Mouse (Mus musculus) midbrain, postnatal 0 days (tissue): ENCODE results near the gene Trpm8. TPM values are rescaled to one million over a fixed set of nuclear protein-coding genes. Genes with fewer than 3 reads are reported as not detected.

Experiments
- ATAC-seq: fragments of 200-750 bp; cut with Nextera tagmentation; 2 replicates; pipeline ENCODE4 v1.8.0; 2017; ENCODE audit warnings: moderate number of reproducible peaks, mild to moderate bottlenecking, moderate TSS enrichment, moderate library complexity; ENCODE audit not compliant: low FRiP score
- DNase-seq: peaks from one replicate; pipeline ENCODE4 v3.0.0-alpha.2; 2015; ENCODE audit warnings: low spot score
- H3K27ac ChIP-seq: fragments of 300-500 bp; sonication (generic); 2 replicates; pipeline ENCODE4 v1.5.1; 2014; ENCODE audit warnings: low read depth, mild to moderate bottlenecking, low read length, mixed read lengths
- H3K27me3 ChIP-seq: fragments of 300-500 bp; sonication (generic); 2 replicates; pipeline ENCODE4 v1.6.1; 2014; ENCODE audit warnings: low read length, control low read depth, mixed read lengths; ENCODE audit not compliant: insufficient read depth
- H3K36me3 ChIP-seq: fragments of 300-500 bp; sonication (generic); 2 replicates; pipeline ENCODE4 v1.6.1; 2014; ENCODE audit warnings: low read length, control low read depth, mixed read lengths; ENCODE audit not compliant: insufficient read depth
- H3K4me1 ChIP-seq: fragments of 300-500 bp; sonication (generic); 2 replicates; pipeline ENCODE4 v1.6.1; 2014; ENCODE audit warnings: mild to moderate bottlenecking, control low read depth, antibody characterized with exemption, low read length, mixed read lengths; ENCODE audit not compliant: insufficient read depth
- H3K4me2 ChIP-seq: fragments of 300-500 bp; sonication (generic); 2 replicates; pipeline ENCODE4 v1.6.1; 2014; ENCODE audit warnings: low read depth, mild to moderate bottlenecking, low read length, mixed read lengths; ENCODE audit not compliant: poor library complexity, severe bottlenecking
- H3K4me3 ChIP-seq: fragments of 300-500 bp; sonication (generic); 2 replicates; pipeline ENCODE4 v1.5.1; 2014; ENCODE audit warnings: low read depth, mild to moderate bottlenecking, low read length, moderate library complexity
- H3K9ac ChIP-seq: fragments of 300-500 bp; sonication (generic); replicated peaks from 2 replicates; pipeline ENCODE4 v1.6.1; 2014; ENCODE audit warnings: mild to moderate bottlenecking, low read length, moderate library complexity, mixed read lengths; ENCODE audit not compliant: poor library complexity, severe bottlenecking
- H3K9me3 ChIP-seq: fragments of 300-500 bp; sonication (generic); 2 replicates; pipeline ENCODE4 v1.6.1; 2016; ENCODE audit warnings: low read length, control low read depth
- CTCF ChIP-seq: IDR thresholded peaks from 2 replicates; pipeline ENCODE4 v1.5.1; 2016; ENCODE audit warnings: antibody characterized with exemption, mild to moderate bottlenecking
- WGBS: fragments of 180-500 bp; shearing (Covaris S2); extraction: QIAGEN DNeasy Blood & Tissue Kit; methylation state at CpG from one replicate; pipeline ENCODE4 v1.1.7; 2014; 5-methylcytosine and 5-hydroxymethylcytosine counted together
- polyA plus RNA-seq: library from polyadenylated mRNA; unstranded; fragments of >200 nt; fragmentation: Nextera tagmentation; extraction: Ambion mirVana; gene quantifications from 2 replicates; pipeline ENCODE4 v1.2.1, GENCODE M21; 2015
- total RNA-seq: library from RNA; depleted of rRNA; stranded (reverse); fragments of >200 nt; gene quantifications from 2 replicates; pipeline ENCODE4 v1.2.3, GENCODE M21; 2014; rRNA removed

Gene Trpm8
- total RNA-seq (1.2 TPM in 2 replicates), polyA plus RNA-seq (0.21 and 0.29 TPM in 2 replicates)

DNA sequence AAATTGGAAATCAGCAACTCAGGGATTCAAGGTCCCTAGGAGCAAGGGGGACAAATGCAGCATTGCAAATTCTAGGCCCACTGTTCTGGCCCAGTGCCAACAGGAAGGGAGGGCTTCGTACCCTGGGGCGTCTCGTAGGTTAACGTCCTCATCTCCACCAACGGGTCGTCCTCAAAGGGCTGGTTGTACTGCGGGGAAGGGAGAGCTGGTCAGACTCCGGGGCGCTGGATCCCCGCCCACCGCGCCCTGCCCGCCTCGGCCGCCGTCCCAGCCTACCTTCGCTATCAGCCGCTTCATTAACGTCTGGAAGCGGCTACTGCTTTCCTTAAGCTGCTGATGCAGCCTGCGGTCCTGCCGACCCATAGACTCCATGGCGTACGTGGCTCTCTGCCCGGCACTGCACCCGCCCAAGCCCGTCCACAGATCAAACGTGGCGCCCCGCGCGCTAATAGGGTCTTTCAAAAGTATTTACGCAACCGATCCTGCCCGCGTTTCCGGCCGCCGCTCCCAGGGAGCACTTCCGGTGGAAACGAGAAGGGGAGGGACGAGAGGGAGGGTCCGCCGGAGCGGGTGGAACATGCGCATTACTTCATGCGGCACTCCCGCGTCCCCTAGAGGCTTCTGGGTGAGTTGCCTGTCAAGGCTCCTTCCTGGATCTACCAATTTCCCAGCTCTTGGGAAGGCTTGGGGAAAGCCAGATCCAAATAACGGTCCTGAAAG is at the start of gene Trpm8, which contains the start of gene Hjurp:
TSS of gene Trpm8 (plus strand) at position 564 of the 720 bp plus-strand sequence.
TSS of gene Hjurp (minus strand) at position 536 of the 720 bp plus-strand sequence.
- peak; percentile 100 for DNase-seq
- peak within 1 kb of the TSS; percentile 52 for H3K27ac ChIP-seq
- H3K4me1 ChIP-seq = peaks cover 11% of the 10 kb centered on the region
- WGBS = 1% methylated on average over 50 of the region's 50 CpGs
- peaks cover 9% of the 10 kb centered on the region; the same call in 1 of the 2 replicates for H3K9me3 ChIP-seq
- H3K9ac ChIP-seq = peak within 1 kb of the TSS; percentile 64
- ATAC-seq = peak; percentile 98
- peak within 1 kb of the TSS; percentile 49 for H3K4me3 ChIP-seq
- H3K36me3 ChIP-seq = peaks cover 16% of the 10 kb centered on the region
- peak; percentile 100 for TF ChIP-seq CTCF
- H3K27me3 ChIP-seq = no peaks in the 10 kb centered on the region
- H3K4me2 ChIP-seq = peak within 1 kb of the TSS; percentile 67

- Histone ChIP-seq H3K4me3 (no peak overlapping the region), H3K27me3 (no peaks in the 10 kb centered on the region), H3K27ac (no peak overlapping the region), H3K4me2 (no peak overlapping the region), H3K9me3 (peaks cover 79% of the 10 kb centered on the region), H3K36me3 (no peaks in the 10 kb centered on the region), H3K4me1 (no peaks in the 10 kb centered on the region), H3K9ac (no peak overlapping the region)
- 72% methylated on average over 7 of the region's 7 CpGs for WGBS
- no peak for TF ChIP-seq CTCF
- ATAC-seq = no peak
- DNase-seq = no peak
Measured at GRCm38 (mm10) chr1:88228121-88228520, 49.3 kb upstream of the Trpm8 start.

GRCm38 (mm10) chr1:88229566-88229965 is 47.9 kb upstream of the Trpm8 start:
- 75% methylated on average over 3 of the region's 3 CpGs for WGBS
- Histone ChIP-seq H3K4me3 (no peak overlapping the region), H3K9ac (no peak overlapping the region), H3K9me3 (peaks cover 94% of the 10 kb centered on the region), H3K27me3 (no peaks in the 10 kb centered on the region), H3K27ac (no peak overlapping the region), H3K36me3 (no peaks in the 10 kb centered on the region), H3K4me2 (no peak overlapping the region), H3K4me1 (no peaks in the 10 kb centered on the region)
- DNase-seq (no peak), ATAC-seq (no peak)
- TF ChIP-seq CTCF = no peak

DNA sequence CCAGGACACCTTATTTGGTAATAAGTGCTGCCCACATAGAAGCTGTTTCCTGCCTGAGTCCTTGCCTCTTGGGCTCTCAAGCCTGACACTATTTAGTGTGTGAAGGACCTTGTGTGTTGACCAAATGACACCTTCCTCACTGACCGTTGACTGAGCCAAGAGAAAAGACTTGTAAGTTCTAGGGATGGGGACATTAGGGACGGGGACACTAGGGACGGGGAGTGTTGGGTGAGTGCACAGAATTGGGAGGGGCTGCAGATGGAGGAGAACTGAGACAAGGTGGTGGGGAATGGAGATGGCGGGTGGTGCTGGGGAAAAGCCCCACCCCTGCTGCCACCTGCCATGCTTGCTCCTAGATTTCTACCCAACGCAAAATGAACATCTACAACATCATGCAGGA is 47.5 kb upstream of the Trpm8 start:
- Histone ChIP-seq H3K36me3 (no peaks in the 10 kb centered on the region), H3K4me3 (no peak overlapping the region), H3K27me3 (no peaks in the 10 kb centered on the region), H3K4me2 (no peak overlapping the region), H3K27ac (no peak overlapping the region), H3K9me3 (peaks cover 98% of the 10 kb centered on the region), H3K9ac (no peak overlapping the region), H3K4me1 (no peaks in the 10 kb centered on the region)
- 86% methylated on average over 5 of the region's 5 CpGs for WGBS
- DNase-seq (no peak), ATAC-seq (no peak)
- TF ChIP-seq CTCF = no peak

GRCm38 (mm10) chr1:88230421-88230820 is 47.0 kb upstream of the Trpm8 start:
- no peaks in the 10 kb centered on the region for H3K36me3 ChIP-seq
- ATAC-seq (no peak), DNase-seq (no peak)
- no peak overlapping the region for H3K4me2 ChIP-seq
- no peak overlapping the region for H3K27ac ChIP-seq
- H3K4me3 ChIP-seq = no peak overlapping the region
- H3K9ac ChIP-seq = no peak overlapping the region
- H3K9me3 ChIP-seq = peaks cover 100% of the 10 kb centered on the region
- H3K27me3 ChIP-seq = no peaks in the 10 kb centered on the region
- no peak for TF ChIP-seq CTCF
- WGBS = 73% methylated on average over 7 of the region's 7 CpGs
- H3K4me1 ChIP-seq = no peaks in the 10 kb centered on the region

GRCm38 (mm10) chr1:88230981-88231802 is 46.3 kb upstream of the Trpm8 start:
- Histone ChIP-seq H3K4me2 (no peak overlapping the region), H3K9me3 (peaks cover 100% of the 10 kb centered on the region), H3K36me3 (no peaks in the 10 kb centered on the region), H3K4me1 (no peaks in the 10 kb centered on the region), H3K4me3 (no peak overlapping the region), H3K27me3 (no peaks in the 10 kb centered on the region), H3K27ac (no peak overlapping the region), H3K9ac (no peak overlapping the region)
- WGBS = 72% methylated on average over 6 of the region's 6 CpGs
- TF ChIP-seq CTCF = no peak
- DNase-seq (no peak), ATAC-seq (no peak)
